Mouse (Mus musculus) lung, postnatal 0 days (tissue): ENCODE measurements around the gene Prmt8.

Source experiments
- CTCF ChIP-seq: IDR thresholded peaks from 2 replicates; pipeline ENCODE4 v1.5.1; 2016; ENCODE audit warnings: antibody characterized with exemption, mild to moderate bottlenecking
- EP300 ChIP-seq: IDR thresholded peaks from 2 replicates; pipeline ENCODE4 v1.6.1; 2016; ENCODE audit warnings: antibody characterized with exemption, mild to moderate bottlenecking, control low read depth

- TF ChIP-seq EP300 (no peak), CTCF (no peak)
Measured at GRCm38 (mm10) chr6:127669313-127669712, 100.0 kb downstream of the Prmt8 start.
